Mouse (Mus musculus): ENCODE results near the gene Acsbg1. TPM values are rescaled to one million over a fixed set of nuclear protein-coding genes. Genes with fewer than 3 reads are reported as not detected.

Gene Acsbg1
- polyA plus RNA-seq, 1 experiment from 2014 or later: 6.0 TPM

GRCm38 (mm10) chr9:54560831-54561601, 100.7 kb downstream of the Acsbg1 start:
- 86% methylated on average over 8 of the region's 8 CpGs for WGBS
- Histone ChIP-seq H3K9me3 (no peaks in the 10 kb centered on the region), H3K27ac (no peak overlapping the region), H3K36me3 (no peaks in the 10 kb centered on the region), H3K4me3 (no peak overlapping the region), H3K4me1 (peaks cover 18% of the 10 kb centered on the region), H3K4me2 (no peak overlapping the region), H3K27me3 (no peaks in the 10 kb centered on the region), H3K9ac (no peak overlapping the region)
- no peak for ATAC-seq (ENCODE audit: insufficient number of reproducible peaks, low FRiP score, low TSS enrichment, low read depth)

- peak; percentile 89 for ATAC-seq (ENCODE audit: insufficient number of reproducible peaks, low FRiP score, low TSS enrichment, low read depth)
- Histone ChIP-seq H3K9ac (peak within 1 kb of the TSS; percentile 61), H3K4me3 (peak within 1 kb of the TSS; percentile 64), H3K4me2 (peak within 1 kb of the TSS; percentile 91), H3K36me3 (no peaks in the 10 kb centered on the region), H3K4me1 (peaks cover 18% of the 10 kb centered on the region), H3K27ac (no peak within 1 kb of the TSS), H3K9me3 (no peaks in the 10 kb centered on the region), H3K27me3 (no peaks in the 10 kb centered on the region)
- 2% methylated on average over 48 of the region's 54 CpGs for WGBS
Observed at GRCm38 (mm10) chr9:54559771-54560471, 101.7 kb downstream of the Acsbg1 start, which contains the start of gene Cib2. Gene Cib2, minus strand, starts transcription at chr9:54560218.

DNA sequence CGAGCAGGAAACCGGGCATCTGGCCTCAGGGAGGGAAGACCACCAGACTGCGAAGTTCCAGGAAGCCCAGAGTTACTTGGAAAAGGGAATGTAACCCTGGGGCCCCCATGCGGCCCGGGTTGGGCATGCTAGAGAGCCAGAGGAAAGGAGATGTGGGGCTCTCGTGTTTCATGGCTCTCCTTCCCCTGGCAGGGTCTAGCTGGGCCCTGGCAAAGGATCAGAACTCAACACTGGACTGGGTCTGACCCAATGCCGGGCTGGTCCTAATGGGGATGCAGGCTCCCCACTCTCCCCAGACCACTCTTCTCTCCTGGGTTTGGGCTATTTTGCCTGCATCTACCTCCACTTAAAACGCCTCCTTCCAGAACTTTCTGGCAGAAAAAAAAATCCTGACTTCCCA, 102.9 kb downstream of the Acsbg1 start:
- Histone ChIP-seq H3K4me3 (no peak overlapping the region), H3K27me3 (no peaks in the 10 kb centered on the region), H3K36me3 (no peaks in the 10 kb centered on the region), H3K4me2 (no peak overlapping the region), H3K9ac (no peak overlapping the region), H3K27ac (no peak overlapping the region), H3K9me3 (no peaks in the 10 kb centered on the region), H3K4me1 (peaks cover 18% of the 10 kb centered on the region)
- 69% methylated on average over 8 of the region's 8 CpGs for WGBS
- no peak for ATAC-seq (ENCODE audit: insufficient number of reproducible peaks, low FRiP score, low TSS enrichment, low read depth)

- Histone ChIP-seq H3K27ac (no peak overlapping the region), H3K9me3 (no peaks in the 10 kb centered on the region), H3K27me3 (no peaks in the 10 kb centered on the region), H3K9ac (no peak overlapping the region), H3K4me1 (peaks cover 14% of the 10 kb centered on the region), H3K4me2 (no peak overlapping the region), H3K36me3 (no peaks in the 10 kb centered on the region), H3K4me3 (no peak overlapping the region)
- 68% methylated on average over 2 of the region's 2 CpGs for WGBS
- ATAC-seq (ENCODE audit: insufficient number of reproducible peaks, low FRiP score, low TSS enrichment, low read depth): no peak
Observed at GRCm38 (mm10) chr9:54555044-54555443, 106.6 kb downstream of the Acsbg1 start.

Small RNA genes within 50 kb of the gene (microRNA-seq; reads per million reads assigned to microRNA genes)
- not detected for gene Mir5710

Other genes starting within 250 kb of the Acsbg1 start
- gene Dmxl2, start 160.2 kb downstream of the Acsbg1 start, polyA plus RNA-seq (2015; fragmentation: Nextera tagmentation; extraction: Ambion mirVana): 3.4 and 4.3 TPM in 2 replicates
- 0.14 TPM in 1 of 2 replicates, not detected in the other for gene Sh2d7, start 122.9 kb downstream of the Acsbg1 start, polyA plus RNA-seq (2015; fragmentation: Nextera tagmentation; extraction: Ambion mirVana)
- gene Cib2, start 101.7 kb downstream of the Acsbg1 start, polyA plus RNA-seq (2015; fragmentation: Nextera tagmentation; extraction: Ambion mirVana): 19.8 and 23.0 TPM in 2 replicates
- gene Idh3a, start 75.5 kb downstream of the Acsbg1 start, polyA plus RNA-seq (2015; fragmentation: Nextera tagmentation; extraction: Ambion mirVana): 95.5 and 117 TPM in 2 replicates
- gene Dnaja4, start 37.0 kb upstream of the Acsbg1 start, polyA plus RNA-seq (2015; fragmentation: Nextera tagmentation; extraction: Ambion mirVana): 10.1 and 14.8 TPM in 2 replicates
- gene Wdr61, start 72.6 kb upstream of the Acsbg1 start, polyA plus RNA-seq (2015; fragmentation: Nextera tagmentation; extraction: Ambion mirVana): 150 and 151 TPM in 2 replicates
- 582 and 638 TPM in 2 replicates for gene Crabp1, start 102.9 kb upstream of the Acsbg1 start, polyA plus RNA-seq (2015; fragmentation: Nextera tagmentation; extraction: Ambion mirVana)
- gene Ireb2, start 201.9 kb upstream of the Acsbg1 start, polyA plus RNA-seq (2015; fragmentation: Nextera tagmentation; extraction: Ambion mirVana): 23.2 and 26.6 TPM in 2 replicates

Measured in limb, embryonic 15.5 days (tissue).